Mouse (Mus musculus) kidney, adult 18-20 months (tissue): ENCODE data around the gene Gm5724.
A peak's percentile ranks its signal among the peaks of the same experiment; 100 is the strongest.

Experiments used
- DNase-seq: peaks from one replicate; pipeline ENCODE4 v3.0.0; 2021

The Gm5724 gene

DNA sequence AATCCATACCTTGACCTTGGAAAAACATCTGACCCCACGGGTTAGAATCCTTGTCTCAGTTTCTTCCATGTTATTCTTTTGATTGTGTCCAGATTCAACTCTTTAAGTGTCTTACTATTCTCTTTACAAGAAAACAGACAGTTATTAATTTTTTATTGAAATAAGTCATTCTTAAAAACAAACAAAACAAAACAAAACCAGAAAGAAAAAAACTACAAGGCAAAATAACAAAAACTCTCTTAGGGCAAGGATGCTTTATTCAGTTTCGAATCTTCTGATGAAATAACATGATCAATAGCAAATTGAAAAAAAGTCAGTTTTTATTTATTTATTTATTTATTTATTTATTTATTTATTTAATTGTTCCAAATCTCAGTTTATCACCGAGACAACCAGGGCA, at the start of gene Gm5724:
Gm5724 (minus strand) TSS at position 101 of the 400 bp plus-strand sequence.
- DNase-seq, result no peak

DNA sequence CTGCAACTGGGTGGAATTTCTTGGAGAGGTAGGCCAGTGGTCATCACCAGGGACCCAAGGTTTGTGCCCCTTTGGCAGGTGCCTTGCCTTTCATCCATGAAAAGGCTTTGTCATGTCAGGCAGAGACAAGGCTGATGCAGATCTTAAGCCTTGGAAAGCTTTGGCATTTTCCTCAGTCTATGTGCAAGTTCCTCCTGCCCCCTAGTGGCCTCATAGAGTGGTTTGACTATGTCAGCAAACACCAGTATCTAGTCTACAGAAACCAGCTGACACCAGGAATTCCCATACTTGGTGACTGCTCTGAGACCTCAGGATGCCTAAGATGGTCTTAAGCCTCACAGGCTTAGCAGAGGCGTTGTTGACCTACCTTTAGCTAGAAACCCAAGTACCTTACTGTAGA, 24.2 kb upstream of the Gm5724 start:
- peak; percentile 21 for DNase-seq

DNA sequence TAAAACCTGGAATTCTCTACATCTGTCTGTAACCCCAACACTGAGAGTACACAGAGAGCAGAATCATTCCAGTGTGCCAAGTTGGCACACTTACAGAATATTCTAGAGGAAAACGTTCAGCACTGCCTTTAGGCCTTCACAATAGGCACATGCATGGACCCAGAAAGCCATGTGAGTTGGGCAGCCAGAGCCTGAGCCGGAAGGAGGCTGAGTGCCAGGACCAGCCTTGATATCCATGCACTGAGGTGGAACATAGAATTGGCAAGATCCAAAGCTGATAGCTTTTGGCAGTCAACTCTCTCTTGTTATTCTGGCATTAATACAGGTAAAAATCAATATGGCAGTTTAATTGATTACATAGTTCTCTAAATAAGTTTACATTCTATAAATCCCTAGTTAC, 866 bp upstream of the Gm5724 start:
- DNase-seq, result no peak

DNA sequence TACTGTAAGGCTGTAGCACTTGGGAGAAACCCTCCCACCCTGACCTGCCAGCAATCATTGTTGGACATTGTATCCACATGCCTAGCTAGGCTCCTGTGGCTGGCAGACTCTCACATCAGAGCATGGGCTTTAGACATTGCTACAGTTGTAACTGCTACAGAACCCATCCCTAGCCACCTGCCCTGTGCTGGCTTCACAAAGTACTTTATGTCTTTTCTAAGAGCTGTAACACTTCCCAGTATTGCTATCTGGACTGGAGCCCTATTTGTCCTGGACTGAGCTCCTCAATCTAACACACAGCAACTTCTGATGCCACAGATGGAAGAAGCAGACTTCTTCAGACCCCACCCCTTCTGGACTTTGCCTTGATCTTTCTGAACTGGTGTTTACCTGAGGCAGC, 82.4 kb downstream of the Gm5724 start:
- DNase-seq, result no peak

DNA sequence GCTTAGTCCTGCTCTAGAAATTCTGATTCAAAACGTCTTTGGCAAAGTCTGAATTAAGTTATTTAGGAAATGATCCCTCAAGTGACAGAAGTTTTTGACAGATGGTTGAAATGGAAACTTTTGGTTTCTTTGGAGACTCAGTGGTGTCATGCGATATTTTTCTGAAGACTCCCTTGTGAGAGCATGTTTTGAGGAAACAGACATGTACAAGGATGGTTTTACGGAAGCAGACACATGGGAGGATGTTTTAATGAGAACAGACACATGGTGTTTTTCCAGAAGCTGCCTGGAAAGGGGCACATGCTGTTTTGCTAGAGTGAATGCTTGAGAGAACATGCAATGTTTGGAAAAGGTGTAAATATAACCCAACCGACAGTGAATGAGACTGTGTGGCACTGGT, 86.6 kb downstream of the Gm5724 start:
- no peak for DNase-seq
